Mouse (Mus musculus): ENCODE data around the gene Tbcel. TPM values are rescaled to one million over a fixed set of nuclear protein-coding genes. Genes with fewer than 3 reads are reported as not detected.

Gene Tbcel
- total and polyA plus RNA-seq, 3 experiments: 13.8 to 39.8 (median 20.4) TPM

DNA sequence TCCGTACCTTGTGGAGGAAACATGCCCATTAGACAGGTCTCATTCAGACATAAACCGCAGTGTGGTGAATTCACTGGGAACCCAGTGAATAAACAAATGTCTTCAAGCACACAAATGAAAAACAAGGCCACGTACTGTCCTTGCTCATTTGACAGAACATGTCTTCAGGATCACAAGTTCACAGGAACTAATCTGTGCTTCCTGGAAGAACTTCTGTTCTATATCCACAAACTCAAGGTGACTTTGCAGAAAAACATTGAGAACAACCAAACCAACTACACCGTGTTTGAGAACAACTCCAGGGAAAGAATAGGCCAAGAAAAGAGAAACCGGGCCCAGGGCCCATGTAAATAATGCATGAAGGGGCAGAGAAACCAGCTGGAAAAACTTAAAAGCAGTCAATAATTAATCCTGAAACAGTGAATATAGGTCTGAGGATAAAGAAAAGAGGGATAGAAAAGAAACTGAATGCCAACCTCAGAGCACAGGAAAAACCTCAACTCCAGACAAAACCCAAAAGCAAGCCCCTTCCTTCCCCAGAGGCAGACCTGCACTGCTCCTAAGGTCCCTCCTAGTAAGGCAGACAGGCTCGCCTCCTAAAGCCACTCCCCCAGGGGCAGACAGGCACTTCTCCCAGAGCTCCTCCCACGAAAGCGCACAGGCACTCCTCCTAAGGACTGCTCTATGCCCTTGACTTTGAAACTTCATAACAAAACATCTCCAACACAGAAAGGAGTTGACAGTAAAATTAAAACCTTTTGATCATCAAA, 44.2 kb downstream of the Tbcel start (continued):
- no peak for TF ChIP-seq MAX (IDR thresholded peaks at IDR 0.05; ENCODE audit: low read length)
- TF ChIP-seq POLR2AphosphoS2 (IDR thresholded peaks at IDR 0.05; ENCODE audit: low read length): peak; percentile 56; the same call in 1 of the 2 replicates
- TF ChIP-seq ELF1 (IDR thresholded peaks at IDR 0.05; ENCODE audit: low read depth, low read length): no peak
- TF ChIP-seq GABPA (IDR thresholded peaks at IDR 0.05; ENCODE audit: low read depth, low read length): no peak
- no peak for TF ChIP-seq JUND (IDR thresholded peaks at IDR 0.05; ENCODE audit: low read depth, low read length)
- TF ChIP-seq MEF2A (IDR thresholded peaks at IDR 0.05; ENCODE audit: extremely low read depth, insufficient replicate concordance, low read depth, low read length, poor library complexity, severe bottlenecking): no peak
- TF ChIP-seq CHD1 (IDR thresholded peaks at IDR 0.05; ENCODE audit: low read depth, low read length): no peak
- TF ChIP-seq ZKSCAN1 (IDR thresholded peaks at IDR 0.05; ENCODE audit: low read depth, low read length): no peak
- no peak for TF ChIP-seq TCF12 (IDR thresholded peaks at IDR 0.05; ENCODE audit: low read depth, low read length)
- no peak for TF ChIP-seq ZC3H11A (IDR thresholded peaks at IDR 0.05; ENCODE audit: low read depth, low read length)
- no peak for TF ChIP-seq EP300 (IDR thresholded peaks at IDR 0.05; ENCODE audit: low read depth in 1 of 2, low read length in 2 of 2)
- no peak for TF ChIP-seq POLR2AphosphoS5 (IDR thresholded peaks at IDR 0.05; ENCODE audit: borderline replicate concordance, low read depth, low read length)

DNA sequence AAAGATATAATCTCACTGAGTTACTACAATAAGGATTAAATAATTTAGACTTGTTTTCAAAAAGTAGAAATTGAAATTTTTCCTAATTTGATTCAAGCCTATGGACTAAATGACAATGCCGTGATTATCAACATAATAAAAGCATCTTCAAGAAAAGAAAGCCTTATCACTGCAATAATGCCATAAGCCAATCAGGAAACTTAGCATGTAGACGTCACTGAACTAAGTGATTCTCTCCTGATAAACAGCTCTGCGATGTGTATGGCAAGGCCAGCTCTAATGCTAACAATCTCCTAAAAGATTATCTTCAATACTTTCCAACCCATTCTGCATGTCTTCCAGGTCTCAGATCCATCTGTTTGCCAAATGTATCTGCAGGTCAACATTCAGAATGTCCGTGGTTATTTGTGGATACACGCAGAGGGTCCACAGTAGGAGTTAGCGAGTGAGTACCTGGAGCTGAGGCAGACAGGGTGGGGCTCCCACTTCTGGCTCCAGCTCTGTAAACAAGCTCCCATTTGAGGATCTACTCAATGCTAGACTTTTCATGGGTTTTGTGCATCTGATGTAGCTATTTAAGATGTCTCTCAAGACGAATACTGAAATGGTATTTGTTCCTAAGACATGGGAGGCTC, 44.9 kb downstream of the Tbcel start:
- Histone ChIP-seq H3K9ac (ENCODE audit: control insufficient read depth, low read depth, low read length, poor library complexity, severe bottlenecking) (peak overlapping the region; percentile 41), H3K79me2 (ENCODE audit: control insufficient read depth, insufficient read depth, low read length, poor library complexity) (peaks cover 36% of the 10 kb centered on the region), H3K9me3 (replicated peaks; ENCODE audit: insufficient read depth, low read length) (no peaks in the 10 kb centered on the region), H3K36me3 (ENCODE audit: control insufficient read depth in 1 of 2, insufficient read depth in 2 of 2, low read length in 2 of 2) (peaks cover 0 to 22% of the 10 kb centered on the region in 2 experiments; a peak in 2 of 4 replicates), H3K27ac (ENCODE audit: control insufficient read depth, low read depth, low read length) (peak overlapping the region; percentile 84), H3K27me3 (ENCODE audit: control insufficient read depth in 1 of 2, insufficient read depth in 2 of 2, low read length in 2 of 2) (no peaks in the 10 kb centered on the region), H3K4me3 (ENCODE audit: control insufficient read depth in 1 of 2, insufficient read depth in 1 of 2, low read depth in 2 of 2, low read length in 2 of 2) (peak overlapping the region; percentile 40 to 54), H3K4me1 (ENCODE audit: control insufficient read depth in 1 of 2, insufficient read depth in 2 of 2, low read length in 2 of 2) (peaks cover 3 to 21% of the 10 kb centered on the region in 2 experiments)
- peak; percentile 63 for DNase-seq (ENCODE audit: low read depth, low spot score)
- TF ChIP-seq ZMIZ1 (IDR thresholded peaks at IDR 0.05; ENCODE audit: low read depth, low read length) (peak; percentile 48; the same call in 1 of the 2 replicates), TBP (IDR thresholded peaks at IDR 0.05; ENCODE audit: low read depth, low read length) (peak; percentile 47; the same call in 1 of the 2 replicates), TCF12 (IDR thresholded peaks at IDR 0.05; ENCODE audit: low read depth, low read length) (peak; percentile 42; the same call in 1 of the 2 replicates), USF2 (IDR thresholded peaks at IDR 0.05; ENCODE audit: borderline replicate concordance in 1 of 2, insufficient read depth in 1 of 2, low read depth in 1 of 2, low read length in 2 of 2) (no peak), ZNF384 (IDR thresholded peaks at IDR 0.05; ENCODE audit: low read depth, low read length) (no peak), SIN3A (IDR thresholded peaks at IDR 0.05; ENCODE audit: low read length) (peak; percentile 62; the same call in 1 of the 2 replicates), HCFC1 (IDR thresholded peaks at IDR 0.05; ENCODE audit: low read depth, low read length) (no peak), CHD1 (IDR thresholded peaks at IDR 0.05; ENCODE audit: low read depth, low read length) (no peak), ETS1 (IDR thresholded peaks at IDR 0.05; ENCODE audit: low read depth, low read length) (peak; percentile 42; the same call in 1 of the 2 replicates), CHD2 (IDR thresholded peaks at IDR 0.05; ENCODE audit: low read length) (no peak), RAD21 (IDR thresholded peaks at IDR 0.05; ENCODE audit: low read depth, low read length) (no peak), POLR2AphosphoS2 (IDR thresholded peaks at IDR 0.05; ENCODE audit: low read length) (no peak), GATA1 (IDR thresholded peaks at IDR 0.05; ENCODE audit: low read depth, low read length) (peak; percentile 86), BHLHE40 (IDR thresholded peaks at IDR 0.05; ENCODE audit: borderline replicate concordance, low read depth, low read length) (no peak), UBTF (IDR thresholded peaks at IDR 0.05; ENCODE audit: borderline replicate concordance, insufficient read depth, low read depth, low read length) (no peak), MAFK (IDR thresholded peaks at IDR 0.05; ENCODE audit: borderline replicate concordance, low read depth, low read length) (no peak), GABPA (IDR thresholded peaks at IDR 0.05; ENCODE audit: low read depth, low read length) (0 out of 2 replicates have a peak, but pooled peaks have one; percentile 16), MEF2A (IDR thresholded peaks at IDR 0.05; ENCODE audit: extremely low read depth, insufficient replicate concordance, low read depth, low read length, poor library complexity, severe bottlenecking) (no peak), ELF1 (IDR thresholded peaks at IDR 0.05; ENCODE audit: low read depth, low read length) (0 out of 2 replicates have a peak, but pooled peaks have one; percentile 11), RCOR1 (IDR thresholded peaks at IDR 0.05; ENCODE audit: low read depth, low read length) (peak; percentile 64), MXI1 (IDR thresholded peaks at IDR 0.05; ENCODE audit: low read depth, low read length) (no peak), CTCF (IDR thresholded peaks at IDR 0.05 in 2 of 3, conservative IDR thresholded peaks at IDR 0.05 in 1 of 3; ENCODE audit: control insufficient read depth in 1 of 3, insufficient read depth in 1 of 3, low read depth in 2 of 3, low read length in 3 of 3, poor library complexity in 1 of 3, severe bottlenecking in 1 of 3) (no peak), JUND (IDR thresholded peaks at IDR 0.05; ENCODE audit: low read depth, low read length) (no peak), NELFE (IDR thresholded peaks at IDR 0.05; ENCODE audit: low read depth, low read length) (no peak), NRF1 (IDR thresholded peaks at IDR 0.05; ENCODE audit: insufficient read depth, low read depth, low read length, poor library complexity, severe bottlenecking) (no peak)

Measured in MEL (cell line).